Mouse (Mus musculus): ENCODE results near the gene Bbc3. TPM values are rescaled to one million over a fixed set of nuclear protein-coding genes. Genes with fewer than 3 reads are reported as not detected.
"Not testable (repeated sequence)": the region's sequence is repeated elsewhere in the genome, so short reads cannot be mapped to it uniquely, and the experiment has no call there.

The Bbc3 gene
- polyA plus RNA-seq, 1 experiment: 50.9 TPM

DNA sequence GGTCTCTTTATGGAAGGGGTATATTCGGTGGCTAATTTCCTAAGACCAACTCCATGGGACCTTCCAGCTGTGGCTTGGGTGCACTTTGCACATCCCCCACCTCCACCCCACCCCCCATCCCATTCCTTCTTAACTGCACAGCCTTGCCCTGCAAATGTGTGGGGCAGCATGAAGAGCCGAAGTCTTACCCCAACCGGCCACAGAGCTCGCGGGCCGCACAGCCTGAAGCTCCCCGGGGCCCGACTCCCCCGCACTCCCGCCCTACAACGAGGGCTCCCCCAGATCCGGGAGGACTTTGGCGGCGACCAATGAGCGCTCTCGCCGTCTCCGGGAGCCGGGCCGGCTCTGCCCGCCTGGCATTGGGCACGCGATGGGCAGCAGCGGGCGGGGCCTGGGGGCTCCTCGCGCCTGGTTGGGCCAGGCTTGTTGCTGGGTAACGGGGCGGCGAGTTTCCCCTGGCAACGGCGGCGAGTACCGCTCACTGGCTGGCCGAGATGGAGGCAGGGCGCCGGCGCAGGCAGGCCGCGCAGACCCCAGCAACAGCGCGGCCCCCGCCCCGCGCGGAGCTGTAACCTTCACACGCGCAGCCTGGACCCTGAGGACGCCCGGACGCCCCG, 8.7 kb upstream of the Bbc3 start:
- TF ChIP-seq POLR2A (IDR thresholded peaks at IDR 0.05; ENCODE audit: low read depth, low read length): no peak
- no peak for TF ChIP-seq CTCF (IDR thresholded peaks at IDR 0.05; ENCODE audit: extremely low read depth, insufficient read length, insufficient replicate concordance, low read depth, low read length)
- Histone ChIP-seq H3K4me1 (ENCODE audit: control insufficient read depth, insufficient read depth, insufficient read length, low read length) (peaks cover 10% of the 10 kb centered on the region), H3K27ac (ENCODE audit: insufficient read depth, low read depth, low read length) (no peak overlapping the region), H3K4me3 (ENCODE audit: low read depth, low read length) (peak overlapping the region; percentile 46), H3K36me3 (ENCODE audit: control insufficient read depth, insufficient read depth, low read length) (no peaks in the 10 kb centered on the region), H3K27me3 (ENCODE audit: control insufficient read depth, insufficient read depth, low read length) (peaks cover 9% of the 10 kb centered on the region)
- 2% methylated on average over 52 of the region's 52 CpGs for WGBS

GRCm38 (mm10) chr7:16307141-16307540, 1.1 kb upstream of the Bbc3 start:
- not testable (repeated sequence) for H3K4me3 ChIP-seq (ENCODE audit: low read depth, low read length); H3K27ac ChIP-seq (ENCODE audit: insufficient read depth, low read depth, low read length); H3K27me3 ChIP-seq (ENCODE audit: control insufficient read depth, insufficient read depth, low read length); H3K36me3 ChIP-seq (ENCODE audit: control insufficient read depth, insufficient read depth, low read length)
- 81% methylated on average over 6 of the region's 6 CpGs for WGBS
- peaks cover 18% of the 10 kb centered on the region for H3K4me1 ChIP-seq (ENCODE audit: control insufficient read depth, insufficient read depth, insufficient read length, low read length)

DNA sequence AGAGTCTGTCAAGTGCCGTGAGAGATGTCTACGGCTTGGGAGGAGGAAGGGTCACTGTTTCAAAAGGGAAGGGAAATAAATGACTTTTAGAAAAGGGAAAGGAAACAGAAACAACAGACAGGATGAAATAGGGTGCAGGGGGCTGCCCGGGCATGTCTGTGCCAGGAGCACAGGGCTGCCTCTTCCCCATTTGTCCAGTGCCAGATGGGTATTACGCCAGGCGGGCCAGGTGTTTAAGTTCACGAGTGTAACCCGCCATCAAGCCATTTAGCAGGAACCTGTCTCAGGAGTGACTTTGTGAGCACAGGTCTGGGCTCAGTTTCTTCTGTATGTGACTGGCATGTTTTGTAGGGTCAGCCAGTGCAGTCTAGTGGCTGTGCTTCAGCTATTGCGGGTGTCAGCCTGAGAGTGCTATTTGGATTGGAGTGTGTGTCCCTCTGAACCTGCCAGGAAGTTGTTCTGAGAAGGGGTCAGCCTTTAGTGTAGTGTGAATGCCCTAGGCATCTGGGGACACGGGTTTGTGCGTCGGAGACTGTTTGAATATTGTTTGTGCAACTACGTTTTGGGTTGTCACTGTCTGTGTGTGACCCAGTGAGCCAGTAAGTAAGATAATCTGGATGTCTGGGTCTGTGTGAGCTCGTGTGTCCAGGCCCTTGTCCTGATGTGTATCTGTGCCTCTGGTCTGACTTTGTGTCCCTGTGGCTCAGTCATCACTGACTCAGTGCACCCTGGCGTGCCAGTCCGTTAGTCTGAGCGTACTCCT, 543 bp downstream of the Bbc3 start:
- H3K36me3 ChIP-seq (ENCODE audit: control insufficient read depth, insufficient read depth, low read length): no peaks in the 10 kb centered on the region
- no peaks in the 10 kb centered on the region for H3K27me3 ChIP-seq (ENCODE audit: control insufficient read depth, insufficient read depth, low read length)
- H3K4me1 ChIP-seq (ENCODE audit: control insufficient read depth, insufficient read depth, insufficient read length, low read length): peaks cover 21% of the 10 kb centered on the region
- TF ChIP-seq CTCF (IDR thresholded peaks at IDR 0.05; ENCODE audit: extremely low read depth, insufficient read length, insufficient replicate concordance, low read depth, low read length) (no peak), POLR2A (IDR thresholded peaks at IDR 0.05; ENCODE audit: low read depth, low read length) (no peak)
- WGBS: 15% methylated on average over 16 of the region's 16 CpGs
- peak overlapping the region; percentile 10; the same call in 1 of the 2 replicates for H3K27ac ChIP-seq (ENCODE audit: insufficient read depth, low read depth, low read length)
- H3K4me3 ChIP-seq (ENCODE audit: low read depth, low read length): peak overlapping the region; percentile 72

GRCm38 (mm10) chr7:16309318-16310019, 1.3 kb downstream of the Bbc3 start:
- Histone ChIP-seq H3K36me3 (ENCODE audit: control insufficient read depth, insufficient read depth, low read length) (no peaks in the 10 kb centered on the region), H3K4me3 (ENCODE audit: low read depth, low read length) (peak overlapping the region; percentile 72), H3K27ac (ENCODE audit: insufficient read depth, low read depth, low read length) (peak overlapping the region; percentile 81), H3K4me1 (ENCODE audit: control insufficient read depth, insufficient read depth, insufficient read length, low read length) (peaks cover 26% of the 10 kb centered on the region), H3K27me3 (ENCODE audit: control insufficient read depth, insufficient read depth, low read length) (no peaks in the 10 kb centered on the region)
- whole genome bisulfite sequencing: under 1% methylated on average over 61 of the region's 61 CpGs
- TF ChIP-seq CTCF (IDR thresholded peaks at IDR 0.05; ENCODE audit: extremely low read depth, insufficient read length, insufficient replicate concordance, low read depth, low read length): no peak
- no peak; the same call in none of the 2 replicates for TF ChIP-seq POLR2A (IDR thresholded peaks at IDR 0.05; ENCODE audit: low read depth, low read length)

- Histone ChIP-seq H3K4me3 (ENCODE audit: low read depth, low read length) (peak overlapping the region; percentile 72), H3K27ac (ENCODE audit: insufficient read depth, low read depth, low read length) (peak overlapping the region; percentile 81), H3K36me3 (ENCODE audit: control insufficient read depth, insufficient read depth, low read length) (no peaks in the 10 kb centered on the region), H3K27me3 (ENCODE audit: control insufficient read depth, insufficient read depth, low read length) (no peaks in the 10 kb centered on the region), H3K4me1 (ENCODE audit: control insufficient read depth, insufficient read depth, insufficient read length, low read length) (peaks cover 26% of the 10 kb centered on the region)
- TF ChIP-seq CTCF (IDR thresholded peaks at IDR 0.05; ENCODE audit: extremely low read depth, insufficient read length, insufficient replicate concordance, low read depth, low read length) (peak; percentile 64), POLR2A (IDR thresholded peaks at IDR 0.05; ENCODE audit: low read depth, low read length) (no peak)
- under 1% methylated on average over 51 of the region's 56 CpGs for WGBS
These were observed 1.9 kb downstream of the Bbc3 start for GRCm38 (mm10) chr7:16310020-16310520.

DNA sequence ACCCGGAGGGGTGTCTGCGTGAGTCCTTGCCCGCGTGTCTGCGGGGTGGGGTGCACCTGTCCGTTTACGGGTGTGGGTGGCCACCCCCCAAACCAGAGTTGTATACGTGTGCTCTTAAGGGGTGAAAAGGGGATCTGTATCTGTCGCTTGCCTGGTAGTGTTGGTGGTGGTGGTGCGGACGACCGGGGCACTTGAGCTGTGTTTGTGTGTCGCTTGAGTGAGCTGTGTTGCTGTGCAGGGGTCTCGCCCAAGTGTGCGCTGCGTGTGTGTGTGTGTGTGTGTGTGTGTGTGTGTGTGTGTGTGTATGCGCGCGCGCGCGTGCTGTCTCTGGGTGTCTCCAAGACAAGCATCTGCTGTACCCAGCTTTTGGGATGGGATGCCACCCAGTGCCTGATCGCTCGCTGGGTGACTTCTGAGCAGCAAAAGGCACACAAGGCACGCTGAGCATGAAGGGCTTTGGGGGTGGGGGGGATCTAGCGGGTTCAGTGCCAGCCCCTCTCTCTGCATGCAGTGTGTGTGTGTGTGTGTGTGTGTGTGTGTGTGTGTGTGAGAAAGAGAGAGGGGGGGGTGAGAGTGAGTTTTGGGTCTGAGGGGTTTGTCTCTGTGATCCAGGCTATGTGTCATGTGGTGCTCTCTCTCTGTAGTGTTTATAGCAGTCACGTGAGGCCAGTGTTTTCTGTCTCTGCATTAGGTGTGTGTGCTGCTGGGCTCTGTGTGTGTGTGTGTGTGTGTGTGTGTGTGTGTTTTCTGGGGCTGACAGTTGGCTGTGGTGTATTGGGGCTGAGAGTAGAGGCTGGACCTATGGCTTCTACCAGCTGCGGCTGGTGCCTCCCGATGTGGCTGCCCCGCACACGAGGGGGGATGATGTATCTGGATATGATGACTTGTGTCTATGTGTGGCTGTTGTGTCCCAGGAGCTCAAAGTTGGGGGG, 2.6 kb downstream of the Bbc3 start:
- no peak for TF ChIP-seq CTCF (IDR thresholded peaks at IDR 0.05; ENCODE audit: extremely low read depth, insufficient read length, insufficient replicate concordance, low read depth, low read length)
- no peak for TF ChIP-seq POLR2A (IDR thresholded peaks at IDR 0.05; ENCODE audit: low read depth, low read length)
- Histone ChIP-seq H3K27me3 (ENCODE audit: control insufficient read depth, insufficient read depth, low read length) (no peaks in the 10 kb centered on the region), H3K36me3 (ENCODE audit: control insufficient read depth, insufficient read depth, low read length) (no peaks in the 10 kb centered on the region), H3K4me3 (ENCODE audit: low read depth, low read length) (peak overlapping the region; percentile 90), H3K27ac (ENCODE audit: insufficient read depth, low read depth, low read length) (0 out of 2 replicates have a peak overlapping the region, but pooled peaks have one; percentile 98), H3K4me1 (ENCODE audit: control insufficient read depth, insufficient read depth, insufficient read length, low read length) (peaks cover 26% of the 10 kb centered on the region)
- WGBS: under 1% methylated on average over 31 of the region's 31 CpGs

All from small intestine, adult 2 months (tissue).